ENCODE assay signal across 15 mouse cellular contexts in the genomic region with DNA sequence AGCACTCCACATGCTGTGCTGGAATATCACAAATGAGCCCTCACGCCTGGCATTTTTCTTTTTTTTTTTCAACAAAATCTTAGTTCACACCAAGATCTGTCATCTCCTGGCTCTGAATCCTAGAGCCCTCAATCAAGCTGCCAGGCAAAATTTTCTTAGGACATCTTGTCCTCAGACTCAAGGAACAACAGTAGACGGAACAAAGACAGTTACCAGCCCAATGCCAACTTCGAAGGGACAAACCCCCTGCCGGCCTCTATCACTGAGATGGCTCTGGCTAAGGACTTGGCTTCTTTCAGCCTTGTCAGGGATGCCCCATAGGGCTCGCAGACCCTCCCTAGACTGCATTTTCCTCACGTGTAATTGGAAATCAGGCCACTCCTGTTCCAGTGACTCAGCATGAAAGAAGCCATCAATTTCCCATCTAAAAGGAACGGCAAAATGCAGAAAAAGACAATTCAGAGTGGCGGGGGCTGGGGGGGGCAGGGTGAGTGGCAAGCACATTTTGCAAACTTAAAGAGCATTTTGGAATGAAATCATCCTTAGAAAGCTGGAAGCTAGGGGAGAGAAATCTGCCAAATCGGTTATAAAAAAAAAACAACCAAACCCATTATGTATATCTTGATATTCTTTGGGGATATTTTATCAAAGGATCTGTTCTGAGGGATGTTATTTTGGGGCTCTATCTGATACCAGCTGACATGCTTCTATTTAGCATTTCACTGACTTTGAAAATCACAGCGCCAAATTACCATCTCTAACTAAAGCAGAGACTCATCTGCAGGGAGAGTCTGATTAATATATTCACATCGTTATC.
A peak's percentile ranks its signal among the peaks of the same experiment; 100 is the strongest.
DNase-seq lines count a peak whose midpoint lies in the region; ATAC-seq and TF ChIP-seq lines count a peak whose summit lies in the region.
"Had no signal": no experiment of that assay in that cellular context is flagged by ENCODE, and none has a peak within 500 bp of the region (broad histone marks: within the 10 kb centered on the region; RNA-seq: fewer than 3 reads in every experiment).

No protein-coding gene starts in this region.

- 21% methylated on average over 11 of the region's 11 CpGs for WGBS in forebrain, embryonic 16.5 days
- whole genome bisulfite sequencing in midbrain, embryonic 14.5 days = 38% methylated on average over 11 of the region's 11 CpGs

- intact Hi-C loops in left cerebral cortex, postnatal 14 days (cut with DNase I) = loop anchor here (5.0 kb wide), 1 partner anchor 104 kb away; no protein-coding TSS in a partner anchor
- intact Hi-C loops in left cerebral cortex, postnatal 4 days (cut with DNase I) = no loop called here

- no peaks in the 10 kb centered on the region for H3K27me3 ChIP-seq in forebrain, embryonic 16.5 days (replicated peaks; ENCODE audit: control insufficient read depth, insufficient read depth, low read length)
- no peaks in the 10 kb centered on the region for H3K27me3 ChIP-seq in midbrain, embryonic 14.5 days (ENCODE audit: control insufficient read depth, insufficient read depth, low read length)
- H3K27me3 ChIP-seq: heart, embryonic 15.5 days; limb, embryonic 13.5 days had no signal

- ATAC-seq in forebrain, embryonic 16.5 days = peak; percentile 76
- ATAC-seq in midbrain, embryonic 14.5 days (ENCODE audit: low FRiP score, low TSS enrichment) = no peak
- no peak for ATAC-seq in megakaryocyte progenitor cell, adult 5-6 weeks (replicated peaks; ENCODE audit: poor library complexity)
- ATAC-seq: liver, postnatal 0 days had no signal

- no peak for TF ChIP-seq CTCF in brain, embryonic 14.5 days (IDR thresholded peaks at IDR 0.05; ENCODE audit: borderline replicate concordance, extremely low read depth, insufficient read depth, insufficient read length)

- H3K9ac ChIP-seq in forebrain, embryonic 16.5 days (replicated peaks; ENCODE audit: low read depth, low read length) = no peak overlapping the region; the same call in 1 of the 2 replicates
- no peak overlapping the region for H3K9ac ChIP-seq in midbrain, embryonic 14.5 days (replicated peaks; ENCODE audit: low read length)
- H3K9ac ChIP-seq: heart, embryonic 15.5 days; limb, embryonic 13.5 days; liver, postnatal 0 days had no signal

- peak overlapping the region; percentile 37 for H3K4me2 ChIP-seq in forebrain, embryonic 16.5 days (ENCODE audit: low read length)
- H3K4me2 ChIP-seq in midbrain, embryonic 14.5 days (ENCODE audit: low read length) = no peak overlapping the region
- H3K4me2 ChIP-seq: heart, embryonic 15.5 days; limb, embryonic 13.5 days had no signal

- H3K36me3 ChIP-seq in forebrain, embryonic 16.5 days (ENCODE audit: control insufficient read depth, insufficient read depth) = no peaks in the 10 kb centered on the region
- no peaks in the 10 kb centered on the region for H3K36me3 ChIP-seq in midbrain, embryonic 14.5 days (ENCODE audit: control insufficient read depth, insufficient read depth, low read length)
- H3K36me3 ChIP-seq: heart, embryonic 15.5 days; limb, embryonic 13.5 days had no signal

- no peak for TF ChIP-seq POLR2A in brain, embryonic 14.5 days (IDR thresholded peaks at IDR 0.05; ENCODE audit: borderline replicate concordance, extremely low read depth, insufficient read depth, insufficient read length, poor library complexity, severe bottlenecking)

- peaks cover 25% of the 10 kb centered on the region for H3K4me1 ChIP-seq in forebrain, embryonic 16.5 days (replicated peaks; ENCODE audit: control insufficient read depth, insufficient read depth, low read length)
- peaks cover 21% of the 10 kb centered on the region; the same call in 1 of the 2 replicates for H3K4me1 ChIP-seq in midbrain, embryonic 14.5 days (ENCODE audit: control insufficient read depth, insufficient read depth, low read length)

- peak; percentile 14 to 63 for DNase-seq in left cerebral cortex, postnatal 14 days (ENCODE audit: low spot score in 2 of 2)
- no peak for DNase-seq in left cerebral cortex, postnatal 4 days
- DNase-seq in brain, embryonic 14.5 days (ENCODE audit: low read depth) = peak; percentile 80
- DNase-seq in midbrain, embryonic 14.5 days = peak; percentile 49
- no peak for DNase-seq in kidney, adult 11 months
- no peak for DNase-seq in heart, adult 9 months (ENCODE audit: low spot score in 2 of 2)
- DNase-seq: cerebellum, adult 18-20 months; kidney, postnatal 10 days; liver, postnatal 0 days; lung, postnatal 4 days; right cerebral cortex, postnatal 25 days had no signal

- H3K27ac ChIP-seq in forebrain, embryonic 16.5 days (ENCODE audit: low read length) = peak overlapping the region; percentile 94
- peak overlapping the region; percentile 60 for H3K27ac ChIP-seq in midbrain, embryonic 14.5 days (replicated peaks; ENCODE audit: low read depth, low read length)
- H3K27ac ChIP-seq: heart, embryonic 15.5 days; limb, embryonic 13.5 days had no signal

- H3K4me3 ChIP-seq in forebrain, embryonic 16.5 days (replicated peaks; ENCODE audit: low read length) = no peak overlapping the region
- no peak overlapping the region for H3K4me3 ChIP-seq in midbrain, embryonic 14.5 days (replicated peaks; ENCODE audit: low read depth, low read length)
- H3K4me3 ChIP-seq: heart, embryonic 15.5 days; limb, embryonic 13.5 days had no signal

- no peaks in the 10 kb centered on the region for H3K9me3 ChIP-seq in forebrain, embryonic 16.5 days (ENCODE audit: control insufficient read depth, low read length)
- H3K9me3 ChIP-seq in midbrain, embryonic 14.5 days (ENCODE audit: control insufficient read depth, low read length) = no peaks in the 10 kb centered on the region
- H3K9me3 ChIP-seq: heart, embryonic 15.5 days; limb, embryonic 13.5 days had no signal

Comparison
In these comparisons a context has a peak if more than half of its experiments do, and no peak if none do; other contexts are left out.
1. DNase-seq: peak in left cerebral cortex, postnatal 14 days (2 of 2), brain, embryonic 14.5 days (single experiment) and midbrain, embryonic 14.5 days (single experiment); none in left cerebral cortex, postnatal 4 days (single experiment), kidney, adult 11 months (single experiment) and heart, adult 9 months (0 of 2).